Mouse (Mus musculus): ENCODE measurements around the gene Hemk1. TPM values are rescaled to one million over a fixed set of nuclear protein-coding genes. Genes with fewer than 3 reads are reported as not detected.

Hemk1 gene
- polyA plus RNA-seq, 1 experiment, result 25.5 TPM

GRCm38 (mm10) chr9:107296016-107296040, 42.3 kb downstream of the Hemk1 start, which contains the start of gene Cish:
TSS of gene Cish (plus strand) at chr9:107296026.
- DNase-seq, result no peak
- H3K27me3 ChIP-seq (ENCODE audit: control insufficient read depth, insufficient read depth, low read length), result no peaks in the 10 kb centered on the region; the same call in 1 of the 2 replicates
- TF ChIP-seq POLR2A (IDR thresholded peaks at IDR 0.05; ENCODE audit: control insufficient read depth, extremely low read depth, insufficient read depth, low read length, poor library complexity), result no peak
- no peak for TF ChIP-seq CTCF (IDR thresholded peaks at IDR 0.05; ENCODE audit: borderline replicate concordance, control insufficient read depth, extremely low read depth, insufficient read depth, low read length, poor library complexity)
- H3K4me3 ChIP-seq (ENCODE audit: control insufficient read depth, insufficient read depth, low read length), result peak within 1 kb of the TSS; percentile 84
- H3K36me3 ChIP-seq (ENCODE audit: control insufficient read depth, insufficient read depth, low read length), result no peaks in the 10 kb centered on the region
- H3K4me1 ChIP-seq (replicated peaks; ENCODE audit: control insufficient read depth, insufficient read depth, low read length), result peaks cover 13% of the 10 kb centered on the region
- H3K27ac ChIP-seq (ENCODE audit: control insufficient read depth, insufficient read depth, low read length), result peak within 1 kb of the TSS; percentile 13; the same call in 1 of the 2 replicates

- H3K27ac ChIP-seq (ENCODE audit: control insufficient read depth, insufficient read depth, low read length), result no peak overlapping the region
- no peaks in the 10 kb centered on the region for H3K36me3 ChIP-seq (ENCODE audit: control insufficient read depth, insufficient read depth, low read length)
- no peak overlapping the region for H3K4me3 ChIP-seq (ENCODE audit: control insufficient read depth, insufficient read depth, low read length)
- peaks cover 15% of the 10 kb centered on the region for H3K4me1 ChIP-seq (replicated peaks; ENCODE audit: control insufficient read depth, insufficient read depth, low read length)
- peak; percentile 27 for DNase-seq
- H3K27me3 ChIP-seq (ENCODE audit: control insufficient read depth, insufficient read depth, low read length), result no peaks in the 10 kb centered on the region; the same call in 1 of the 2 replicates
- TF ChIP-seq POLR2A (IDR thresholded peaks at IDR 0.05; ENCODE audit: control insufficient read depth, extremely low read depth, insufficient read depth, low read length, poor library complexity) (no peak), CTCF (IDR thresholded peaks at IDR 0.05; ENCODE audit: borderline replicate concordance, control insufficient read depth, extremely low read depth, insufficient read depth, low read length, poor library complexity) (no peak)
- 30% methylated on average over 4 of the region's 4 CpGs for WGBS
Observed at GRCm38 (mm10) chr9:107295616-107296015, 42.5 kb downstream of the Hemk1 start.

GRCm38 (mm10) chr9:107294249-107294648, 43.9 kb downstream of the Hemk1 start:
- no peaks in the 10 kb centered on the region; the same call in 1 of the 2 replicates for H3K27me3 ChIP-seq (ENCODE audit: control insufficient read depth, insufficient read depth, low read length)
- peak; percentile 84 for DNase-seq

GRCm38 (mm10) chr9:107290897-107291296, 47.3 kb downstream of the Hemk1 start:
- TF ChIP-seq POLR2A (IDR thresholded peaks at IDR 0.05; ENCODE audit: control insufficient read depth, extremely low read depth, insufficient read depth, low read length, poor library complexity) (no peak), CTCF (IDR thresholded peaks at IDR 0.05; ENCODE audit: borderline replicate concordance, control insufficient read depth, extremely low read depth, insufficient read depth, low read length, poor library complexity) (peak; percentile 92)
- Histone ChIP-seq H3K27ac (ENCODE audit: control insufficient read depth, insufficient read depth, low read length) (no peak overlapping the region), H3K27me3 (ENCODE audit: control insufficient read depth, insufficient read depth, low read length) (no peaks in the 10 kb centered on the region), H3K36me3 (ENCODE audit: control insufficient read depth, insufficient read depth, low read length) (no peaks in the 10 kb centered on the region), H3K4me3 (ENCODE audit: control insufficient read depth, insufficient read depth, low read length) (no peak overlapping the region), H3K4me1 (replicated peaks; ENCODE audit: control insufficient read depth, insufficient read depth, low read length) (peaks cover 33% of the 10 kb centered on the region)
- WGBS, result 37% methylated on average over 10 of the region's 10 CpGs
- DNase-seq, result peak; percentile 84

More at GRCm38 (mm10) chr9:107294249-107294648, 43.9 kb downstream of the Hemk1 start:
- Histone ChIP-seq H3K36me3 (ENCODE audit: control insufficient read depth, insufficient read depth, low read length) (no peaks in the 10 kb centered on the region), H3K27ac (ENCODE audit: control insufficient read depth, insufficient read depth, low read length) (no peak overlapping the region), H3K4me1 (replicated peaks; ENCODE audit: control insufficient read depth, insufficient read depth, low read length) (peaks cover 23% of the 10 kb centered on the region), H3K4me3 (ENCODE audit: control insufficient read depth, insufficient read depth, low read length) (no peak overlapping the region)
- 5% methylated on average over 6 of the region's 6 CpGs for WGBS
- TF ChIP-seq POLR2A (IDR thresholded peaks at IDR 0.05; ENCODE audit: control insufficient read depth, extremely low read depth, insufficient read depth, low read length, poor library complexity), result no peak
- peak; percentile 65; the same call in 1 of the 2 replicates for TF ChIP-seq CTCF (IDR thresholded peaks at IDR 0.05; ENCODE audit: borderline replicate concordance, control insufficient read depth, extremely low read depth, insufficient read depth, low read length, poor library complexity)

GRCm38 (mm10) chr9:107289211-107290076, 48.7 kb downstream of the Hemk1 start, which contains the start of gene Mapkapk3:
TSS of gene Mapkapk3 (minus strand) at chr9:107289877.
- Histone ChIP-seq H3K36me3 (ENCODE audit: control insufficient read depth, insufficient read depth, low read length) (no peaks in the 10 kb centered on the region), H3K4me1 (replicated peaks; ENCODE audit: control insufficient read depth, insufficient read depth, low read length) (peaks cover 41% of the 10 kb centered on the region), H3K27me3 (ENCODE audit: control insufficient read depth, insufficient read depth, low read length) (no peaks in the 10 kb centered on the region), H3K4me3 (ENCODE audit: control insufficient read depth, insufficient read depth, low read length) (peak within 1 kb of the TSS; percentile 70), H3K27ac (ENCODE audit: control insufficient read depth, insufficient read depth, low read length) (peak within 1 kb of the TSS; percentile 47)
- peak; percentile 64; the same call in 1 of the 2 replicates for TF ChIP-seq CTCF (IDR thresholded peaks at IDR 0.05; ENCODE audit: borderline replicate concordance, control insufficient read depth, extremely low read depth, insufficient read depth, low read length, poor library complexity)
- TF ChIP-seq POLR2A (IDR thresholded peaks at IDR 0.05; ENCODE audit: control insufficient read depth, extremely low read depth, insufficient read depth, low read length, poor library complexity), result no peak
- DNase-seq, result peak; percentile 89
- WGBS, result 2% methylated on average over 49 of the region's 49 CpGs

GRCm38 (mm10) chr9:107288711-107289110, 49.4 kb downstream of the Hemk1 start:
- Histone ChIP-seq H3K36me3 (ENCODE audit: control insufficient read depth, insufficient read depth, low read length) (no peaks in the 10 kb centered on the region), H3K4me3 (ENCODE audit: control insufficient read depth, insufficient read depth, low read length) (peak overlapping the region; percentile 70), H3K27ac (ENCODE audit: control insufficient read depth, insufficient read depth, low read length) (peak overlapping the region; percentile 47; the same call in 1 of the 2 replicates), H3K4me1 (replicated peaks; ENCODE audit: control insufficient read depth, insufficient read depth, low read length) (peaks cover 41% of the 10 kb centered on the region), H3K27me3 (ENCODE audit: control insufficient read depth, insufficient read depth, low read length) (no peaks in the 10 kb centered on the region)
- 17% methylated on average over 8 of the region's 8 CpGs for WGBS
- DNase-seq, result peak; percentile 47
- TF ChIP-seq CTCF (IDR thresholded peaks at IDR 0.05; ENCODE audit: borderline replicate concordance, control insufficient read depth, extremely low read depth, insufficient read depth, low read length, poor library complexity) (0 out of 2 replicates have a peak, but pooled peaks have one; percentile 3), POLR2A (IDR thresholded peaks at IDR 0.05; ENCODE audit: control insufficient read depth, extremely low read depth, insufficient read depth, low read length, poor library complexity) (no peak)

Data from thymus, adult 2 months (tissue).